Mouse (Mus musculus) T-helper 2 cell (primary cell): Measurements from ENCODE around the gene Clybl.

Experiments used
- in situ Hi-C: fragments of 300-600 bp; cut with MboI, MseI; formaldehyde crosslinking; loops from one replicate; pipeline ENCODE4 v1.15.1; 2025; ENCODE audit warnings: high pct_unique_total_duplicates

Clybl gene

GRCm38 (mm10) chr14:122181078-122181814, at the start of gene Clybl:
Gene Clybl, plus strand, starts transcription at chr14:122181704.
- in situ Hi-C loops: no loop called here

GRCm38 (mm10) chr14:122136368-122136928, 45.1 kb upstream of the Clybl start:
- in situ Hi-C loops: no loop called here

- in situ Hi-C loops: no loop called here
These were observed 44.3 kb upstream of the Clybl start for GRCm38 (mm10) chr14:122137234-122137633.

- in situ Hi-C loops: no loop called here
These were observed 41.4 kb upstream of the Clybl start for GRCm38 (mm10) chr14:122140126-122140525.

GRCm38 (mm10) chr14:122143585-122144269, 37.8 kb upstream of the Clybl start:
- in situ Hi-C loops: no loop called here

GRCm38 (mm10) chr14:122145374-122145773, 36.1 kb upstream of the Clybl start:
- in situ Hi-C loops: no loop called here

GRCm38 (mm10) chr14:122150616-122151015, 30.9 kb upstream of the Clybl start:
- in situ Hi-C loops: no loop called here

GRCm38 (mm10) chr14:122157738-122158137, 23.8 kb upstream of the Clybl start:
- in situ Hi-C loops: no loop called here

- in situ Hi-C loops: no loop called here
These were observed 20.6 kb upstream of the Clybl start for GRCm38 (mm10) chr14:122160916-122161315.

- in situ Hi-C loops: no loop called here
These were observed 12.6 kb upstream of the Clybl start for GRCm38 (mm10) chr14:122168912-122169311.

GRCm38 (mm10) chr14:122170202-122170781, 11.2 kb upstream of the Clybl start:
- in situ Hi-C loops: no loop called here

- in situ Hi-C loops: no loop called here
These were observed 10.5 kb upstream of the Clybl start for GRCm38 (mm10) chr14:122171031-122171430.

- in situ Hi-C loops: no loop called here
These were observed 5.2 kb upstream of the Clybl start for GRCm38 (mm10) chr14:122176263-122176798.

GRCm38 (mm10) chr14:122179262-122179661, 2.2 kb upstream of the Clybl start:
- in situ Hi-C loops: no loop called here

GRCm38 (mm10) chr14:122181815-122182157, 282 bp downstream of the Clybl start:
- in situ Hi-C loops: no loop called here

GRCm38 (mm10) chr14:122182220-122182619, 716 bp downstream of the Clybl start:
- in situ Hi-C loops: no loop called here

GRCm38 (mm10) chr14:122183974-122184373, 2.5 kb downstream of the Clybl start:
- in situ Hi-C loops: no loop called here

- in situ Hi-C loops: no loop called here
These were observed 6.7 kb downstream of the Clybl start for GRCm38 (mm10) chr14:122188250-122188649.

- in situ Hi-C loops: no loop called here
These were observed 8.4 kb downstream of the Clybl start for GRCm38 (mm10) chr14:122189901-122190300.

- in situ Hi-C loops: no loop called here
These were observed 9.0 kb downstream of the Clybl start for GRCm38 (mm10) chr14:122190527-122190926.

- in situ Hi-C loops: no loop called here
These were observed 9.5 kb downstream of the Clybl start for GRCm38 (mm10) chr14:122190941-122191510.

GRCm38 (mm10) chr14:122194630-122195029, 13.1 kb downstream of the Clybl start:
- in situ Hi-C loops: no loop called here
